Mouse (Mus musculus) layer of hippocampus, postnatal 25 days (tissue): Measurements from ENCODE around the gene D10Wsu102e. TPM values are rescaled to one million over a fixed set of nuclear protein-coding genes. Genes with fewer than 3 reads are reported as not detected.
"Not testable (repeated sequence)": the region's sequence is repeated elsewhere in the genome, so short reads cannot be mapped to it uniquely, and the experiment has no call there.

Source experiments
- DNase-seq, 2 experiments: peaks; one replicate each; pipeline ENCODE4 v3.0.0; 2022; ENCODE audit warnings: mixed read lengths in 2 of 2, low spot score in 1 of 2; ENCODE audit errors: extremely low spot score in 1 of 2
- total RNA-seq, 2 experiments: library from RNA; stranded (reverse); gene quantifications; 2 replicates each; pipeline ENCODE4 v1.2.3; 2021

The D10Wsu102e gene
- total RNA-seq, 2 experiments from 2014 or later, result 2.3 to 3.5 TPM

- DNase-seq, result no peak
These were observed 23.8 kb downstream of the D10Wsu102e start for GRCm38 (mm10) chr10:83383863-83384262.

- DNase-seq, result no peak
These were observed 24.6 kb downstream of the D10Wsu102e start for GRCm38 (mm10) chr10:83384456-83385215.

GRCm38 (mm10) chr10:83385330-83385910, 25.4 kb downstream of the D10Wsu102e start:
- DNase-seq, result no peak

- no peak for DNase-seq
These were observed 37.3 kb downstream of the D10Wsu102e start for GRCm38 (mm10) chr10:83397336-83397735.

- not testable (repeated sequence) for DNase-seq
These were observed 40.9 kb downstream of the D10Wsu102e start for GRCm38 (mm10) chr10:83400896-83401295.

GRCm38 (mm10) chr10:83405031-83405430, 45.0 kb downstream of the D10Wsu102e start:
- DNase-seq, result no peak

GRCm38 (mm10) chr10:83405711-83406110, 45.7 kb downstream of the D10Wsu102e start:
- no peak for DNase-seq

- DNase-seq, result no peak
These were observed 47.1 kb downstream of the D10Wsu102e start for GRCm38 (mm10) chr10:83407141-83407540.

- not testable (repeated sequence) for DNase-seq
These were observed 58.4 kb downstream of the D10Wsu102e start for GRCm38 (mm10) chr10:83418466-83418865.

GRCm38 (mm10) chr10:83448582-83448981, 88.6 kb downstream of the D10Wsu102e start:
- no peak for DNase-seq

- DNase-seq, result no peak
These were observed 97.5 kb downstream of the D10Wsu102e start for GRCm38 (mm10) chr10:83457531-83457930.

- no peak for DNase-seq
These were observed 115.2 kb downstream of the D10Wsu102e start for GRCm38 (mm10) chr10:83475226-83475625.

GRCm38 (mm10) chr10:83477286-83477685, 117.3 kb downstream of the D10Wsu102e start:
- no peak for DNase-seq

- DNase-seq, result no peak
These were observed 130.5 kb downstream of the D10Wsu102e start for GRCm38 (mm10) chr10:83490506-83490905.

GRCm38 (mm10) chr10:83497321-83497720, 137.3 kb downstream of the D10Wsu102e start:
- DNase-seq, result no peak

GRCm38 (mm10) chr10:83508962-83509660, 149.1 kb downstream of the D10Wsu102e start:
- DNase-seq, result peak in 1 of 2 experiments; percentile 11

- no peak for DNase-seq
These were observed 151.3 kb downstream of the D10Wsu102e start for GRCm38 (mm10) chr10:83511304-83511703.

- DNase-seq, result no peak
These were observed 153.7 kb downstream of the D10Wsu102e start for GRCm38 (mm10) chr10:83513736-83514135.

GRCm38 (mm10) chr10:83520990-83521389, 161.0 kb downstream of the D10Wsu102e start:
- no peak for DNase-seq

GRCm38 (mm10) chr10:83524238-83524637, 164.2 kb downstream of the D10Wsu102e start:
- not testable (repeated sequence) for DNase-seq

GRCm38 (mm10) chr10:83530384-83530967, 170.5 kb downstream of the D10Wsu102e start:
- DNase-seq, result no peak
